Mouse (Mus musculus) ES-Bruce4 (cell line): ENCODE measurements around the gene Gls. TPM values are rescaled to one million over a fixed set of nuclear protein-coding genes. Genes with fewer than 3 reads are reported as not detected.

Experiments
- H3K27ac ChIP-seq: 2 replicates; pipeline ENCODE4 v1.5.1; 2012; ENCODE audit warnings: low read length, inconsistent platforms; ENCODE audit not compliant: insufficient read depth
- H3K27me3 ChIP-seq: 2 replicates; pipeline ENCODE4 v1.6.1; 2012; ENCODE audit warnings: mild to moderate bottlenecking, low read length, inconsistent platforms; ENCODE audit not compliant: control insufficient read depth, poor library complexity, insufficient read depth, severe bottlenecking
- H3K36me3 ChIP-seq: 2 replicates; pipeline ENCODE4 v1.6.1; 2012; ENCODE audit warnings: inconsistent platforms, mild to moderate bottlenecking, low read length, moderate library complexity; ENCODE audit not compliant: control insufficient read depth, poor library complexity, insufficient read depth, severe bottlenecking
- H3K4me1 ChIP-seq: one replicate; pipeline ENCODE4 v1.8.1; 2011; ENCODE audit warnings: low read length; ENCODE audit not compliant: control insufficient read depth, insufficient read depth
- H3K4me3 ChIP-seq: 2 replicates; pipeline ENCODE4 v1.5.1; 2011; ENCODE audit warnings: low read depth, mild to moderate bottlenecking, low read length
- H3K9ac ChIP-seq: 2 replicates; pipeline ENCODE4 v1.6.1; 2012; ENCODE audit warnings: low read depth, mild to moderate bottlenecking, inconsistent platforms; ENCODE audit not compliant: poor library complexity, severe bottlenecking
- H3K9me3 ChIP-seq: replicated peaks from 2 replicates; pipeline ENCODE4 v1.6.1; 2012; ENCODE audit warnings: mild to moderate bottlenecking, low read length, inconsistent platforms; ENCODE audit not compliant: control insufficient read depth, poor library complexity, insufficient read depth, severe bottlenecking
- CTCF ChIP-seq: IDR thresholded peaks from one replicate; pipeline ENCODE4 v1.8.1; 2011; ENCODE audit warnings: low read depth, low read length
- EP300 ChIP-seq: IDR thresholded peaks from 2 replicates; pipeline ENCODE4 v1.6.1; 2011; ENCODE audit warnings: low read depth, low read length; ENCODE audit not compliant: insufficient read depth
- POLR2A ChIP-seq: IDR thresholded peaks from one replicate; pipeline ENCODE4 v1.8.1; 2011; ENCODE audit warnings: low read length; ENCODE audit not compliant: insufficient read depth
- polyA plus RNA-seq: library from polyadenylated mRNA; stranded (reverse); fragments of >200 nt; gene quantifications from 2 replicates; pipeline ENCODE4 v1.2.4, GENCODE M21; 2011; ENCODE audit warnings: low read depth; ENCODE audit not compliant: missing spikeins, insufficient read depth, insufficient read length

The Gls gene
- polyA plus RNA-seq, 1 experiment = 195 TPM

- Histone ChIP-seq H3K4me3 (no peak overlapping the region), H3K4me1 (no peaks in the 10 kb centered on the region), H3K27ac (no peak overlapping the region), H3K9me3 (no peaks in the 10 kb centered on the region), H3K9ac (no peak overlapping the region), H3K27me3 (no peaks in the 10 kb centered on the region), H3K36me3 (no peaks in the 10 kb centered on the region)
- TF ChIP-seq CTCF (no peak), EP300 (no peak), POLR2A (no peak)
Measured at GRCm38 (mm10) chr1:52264290-52264689, 31.3 kb upstream of the Gls start.

GRCm38 (mm10) chr1:52260354-52261090 is 27.5 kb upstream of the Gls start:
- TF ChIP-seq EP300 = no peak
- no peak for TF ChIP-seq POLR2A
- TF ChIP-seq CTCF = no peak
- no peaks in the 10 kb centered on the region for H3K9me3 ChIP-seq
- H3K27me3 ChIP-seq = no peaks in the 10 kb centered on the region
- no peak overlapping the region for H3K27ac ChIP-seq
- no peaks in the 10 kb centered on the region for H3K36me3 ChIP-seq
- H3K9ac ChIP-seq = no peak overlapping the region
- no peak overlapping the region for H3K4me3 ChIP-seq
- no peaks in the 10 kb centered on the region for H3K4me1 ChIP-seq

GRCm38 (mm10) chr1:52258006-52258749 is 25.1 kb upstream of the Gls start:
- H3K4me1 ChIP-seq = no peaks in the 10 kb centered on the region
- no peaks in the 10 kb centered on the region for H3K9me3 ChIP-seq
- H3K36me3 ChIP-seq = no peaks in the 10 kb centered on the region
- no peak overlapping the region for H3K27ac ChIP-seq
- no peak overlapping the region for H3K4me3 ChIP-seq
- H3K27me3 ChIP-seq = no peaks in the 10 kb centered on the region
- TF ChIP-seq POLR2A = no peak
- no peak for TF ChIP-seq CTCF
- TF ChIP-seq EP300 = no peak
- no peak overlapping the region for H3K9ac ChIP-seq

GRCm38 (mm10) chr1:52256916-52257315 is 23.9 kb upstream of the Gls start:
- Histone ChIP-seq H3K4me1 (no peaks in the 10 kb centered on the region), H3K4me3 (no peak overlapping the region), H3K9ac (no peak overlapping the region), H3K36me3 (no peaks in the 10 kb centered on the region), H3K27ac (no peak overlapping the region), H3K9me3 (no peaks in the 10 kb centered on the region), H3K27me3 (no peaks in the 10 kb centered on the region)
- TF ChIP-seq POLR2A (no peak), EP300 (no peak), CTCF (no peak)

- no peaks in the 10 kb centered on the region for H3K27me3 ChIP-seq
- no peaks in the 10 kb centered on the region for H3K4me1 ChIP-seq
- H3K27ac ChIP-seq = no peak overlapping the region
- no peaks in the 10 kb centered on the region for H3K9me3 ChIP-seq
- no peak overlapping the region for H3K9ac ChIP-seq
- TF ChIP-seq CTCF (no peak), EP300 (no peak)
- H3K4me3 ChIP-seq = no peak overlapping the region
- no peaks in the 10 kb centered on the region for H3K36me3 ChIP-seq
Measured at GRCm38 (mm10) chr1:52256194-52256593, 23.2 kb upstream of the Gls start.

GRCm38 (mm10) chr1:52254411-52254810 is 21.4 kb upstream of the Gls start:
- Histone ChIP-seq H3K4me3 (no peak overlapping the region), H3K9ac (no peak overlapping the region), H3K27me3 (no peaks in the 10 kb centered on the region), H3K36me3 (no peaks in the 10 kb centered on the region), H3K4me1 (no peaks in the 10 kb centered on the region), H3K27ac (no peak overlapping the region), H3K9me3 (no peaks in the 10 kb centered on the region)
- no peak for TF ChIP-seq EP300
- TF ChIP-seq CTCF = no peak
- no peak for TF ChIP-seq POLR2A
